Mouse (Mus musculus): ENCODE measurements around the gene Spats2.
"Not testable (repeated sequence)": the region's sequence is repeated elsewhere in the genome, so short reads cannot be mapped to it uniquely, and the experiment has no call there.

Gene Spats2

GRCm38 (mm10) chr15:99125711-99126080, at the start of gene Spats2:
Gene Spats2 (plus strand): TSS chr15:99125916.
- DNase-seq (ENCODE audit: low read depth, low spot score) = no peak
- Histone ChIP-seq H3K27me3 (ENCODE audit: control insufficient read depth, insufficient read depth, low read length, poor library complexity, severe bottlenecking) (no peaks in the 10 kb centered on the region; the same call in 1 of the 2 replicates), H3K36me3 (ENCODE audit: control insufficient read depth, insufficient read depth, low read length, poor library complexity, severe bottlenecking) (no peaks in the 10 kb centered on the region)

GRCm38 (mm10) chr15:99076011-99076410, 49.7 kb upstream of the Spats2 start:
- DNase-seq (ENCODE audit: low read depth, low spot score); H3K27me3 ChIP-seq (ENCODE audit: control insufficient read depth, insufficient read depth, low read length, poor library complexity, severe bottlenecking); H3K36me3 ChIP-seq (ENCODE audit: control insufficient read depth, insufficient read depth, low read length, poor library complexity, severe bottlenecking): not testable (repeated sequence)

- Histone ChIP-seq H3K27me3 (ENCODE audit: control insufficient read depth, insufficient read depth, low read length, poor library complexity, severe bottlenecking) (no peaks in the 10 kb centered on the region), H3K36me3 (ENCODE audit: control insufficient read depth, insufficient read depth, low read length, poor library complexity, severe bottlenecking) (no peaks in the 10 kb centered on the region)
- no peak for DNase-seq (ENCODE audit: low read depth, low spot score)
Observed at GRCm38 (mm10) chr15:99078181-99078910, 47.4 kb upstream of the Spats2 start.

GRCm38 (mm10) chr15:99079804-99080203, 45.9 kb upstream of the Spats2 start:
- no peak for DNase-seq (ENCODE audit: low read depth, low spot score)
- Histone ChIP-seq H3K36me3 (ENCODE audit: control insufficient read depth, insufficient read depth, low read length, poor library complexity, severe bottlenecking) (no peaks in the 10 kb centered on the region), H3K27me3 (ENCODE audit: control insufficient read depth, insufficient read depth, low read length, poor library complexity, severe bottlenecking) (no peaks in the 10 kb centered on the region)

GRCm38 (mm10) chr15:99082322-99082721, 43.4 kb upstream of the Spats2 start:
- H3K36me3 ChIP-seq (ENCODE audit: control insufficient read depth, insufficient read depth, low read length, poor library complexity, severe bottlenecking) = no peaks in the 10 kb centered on the region
- no peaks in the 10 kb centered on the region; the same call in 1 of the 2 replicates for H3K27me3 ChIP-seq (ENCODE audit: control insufficient read depth, insufficient read depth, low read length, poor library complexity, severe bottlenecking)
- DNase-seq (ENCODE audit: low read depth, low spot score) = no peak

GRCm38 (mm10) chr15:99082840-99083239, 42.9 kb upstream of the Spats2 start:
- no peak for DNase-seq (ENCODE audit: low read depth, low spot score)

GRCm38 (mm10) chr15:99083258-99083657, 42.5 kb upstream of the Spats2 start:
- DNase-seq (ENCODE audit: low read depth, low spot score) = peak; percentile 57
- Histone ChIP-seq H3K36me3 (ENCODE audit: control insufficient read depth, insufficient read depth, low read length, poor library complexity, severe bottlenecking) (no peaks in the 10 kb centered on the region), H3K27me3 (ENCODE audit: control insufficient read depth, insufficient read depth, low read length, poor library complexity, severe bottlenecking) (peaks cover 2% of the 10 kb centered on the region; the same call in 1 of the 2 replicates)

More at GRCm38 (mm10) chr15:99082840-99083239, 42.9 kb upstream of the Spats2 start:
- Histone ChIP-seq H3K36me3 (ENCODE audit: control insufficient read depth, insufficient read depth, low read length, poor library complexity, severe bottlenecking) (no peaks in the 10 kb centered on the region), H3K27me3 (ENCODE audit: control insufficient read depth, insufficient read depth, low read length, poor library complexity, severe bottlenecking) (peaks cover 2% of the 10 kb centered on the region; the same call in 1 of the 2 replicates)

GRCm38 (mm10) chr15:99083867-99084557, 41.7 kb upstream of the Spats2 start:
- no peak for DNase-seq (ENCODE audit: low read depth, low spot score)
- H3K36me3 ChIP-seq (ENCODE audit: control insufficient read depth, insufficient read depth, low read length, poor library complexity, severe bottlenecking) = no peaks in the 10 kb centered on the region
- peaks cover 2% of the 10 kb centered on the region; the same call in 1 of the 2 replicates for H3K27me3 ChIP-seq (ENCODE audit: control insufficient read depth, insufficient read depth, low read length, poor library complexity, severe bottlenecking)

- Histone ChIP-seq H3K27me3 (ENCODE audit: control insufficient read depth, insufficient read depth, low read length, poor library complexity, severe bottlenecking) (peaks cover 2% of the 10 kb centered on the region; the same call in 1 of the 2 replicates), H3K36me3 (ENCODE audit: control insufficient read depth, insufficient read depth, low read length, poor library complexity, severe bottlenecking) (no peaks in the 10 kb centered on the region)
- DNase-seq (ENCODE audit: low read depth, low spot score) = no peak
Observed at GRCm38 (mm10) chr15:99084618-99085017, 41.1 kb upstream of the Spats2 start.

GRCm38 (mm10) chr15:99085997-99086396, 39.7 kb upstream of the Spats2 start:
- DNase-seq (ENCODE audit: low read depth, low spot score) = no peak
- Histone ChIP-seq H3K36me3 (ENCODE audit: control insufficient read depth, insufficient read depth, low read length, poor library complexity, severe bottlenecking) (no peaks in the 10 kb centered on the region), H3K27me3 (ENCODE audit: control insufficient read depth, insufficient read depth, low read length, poor library complexity, severe bottlenecking) (peaks cover 2% of the 10 kb centered on the region; the same call in 1 of the 2 replicates)

GRCm38 (mm10) chr15:99087253-99088075, 38.3 kb upstream of the Spats2 start, which contains the start of gene C1ql4:
Gene C1ql4 (minus strand): TSS chr15:99087817.
- H3K27me3 ChIP-seq (ENCODE audit: control insufficient read depth, insufficient read depth, low read length, poor library complexity, severe bottlenecking) = peaks cover 2% of the 10 kb centered on the region; the same call in 1 of the 2 replicates

GRCm38 (mm10) chr15:99088292-99088691, 37.4 kb upstream of the Spats2 start:
- DNase-seq (ENCODE audit: low read depth, low spot score) = peak; percentile 82
- Histone ChIP-seq H3K36me3 (ENCODE audit: control insufficient read depth, insufficient read depth, low read length, poor library complexity, severe bottlenecking) (no peaks in the 10 kb centered on the region), H3K27me3 (ENCODE audit: control insufficient read depth, insufficient read depth, low read length, poor library complexity, severe bottlenecking) (peaks cover 2% of the 10 kb centered on the region; the same call in 1 of the 2 replicates)

More at GRCm38 (mm10) chr15:99087253-99088075, 38.3 kb upstream of the Spats2 start, which contains the start of gene C1ql4:
- DNase-seq (ENCODE audit: low read depth, low spot score) = peak; percentile 59
- H3K36me3 ChIP-seq (ENCODE audit: control insufficient read depth, insufficient read depth, low read length, poor library complexity, severe bottlenecking) = no peaks in the 10 kb centered on the region

- no peaks in the 10 kb centered on the region for H3K36me3 ChIP-seq (ENCODE audit: control insufficient read depth, insufficient read depth, low read length, poor library complexity, severe bottlenecking)
- DNase-seq (ENCODE audit: low read depth, low spot score) = no peak
- peaks cover 2% of the 10 kb centered on the region; the same call in 1 of the 2 replicates for H3K27me3 ChIP-seq (ENCODE audit: control insufficient read depth, insufficient read depth, low read length, poor library complexity, severe bottlenecking)
Observed at GRCm38 (mm10) chr15:99089069-99089468, 36.6 kb upstream of the Spats2 start.

- Histone ChIP-seq H3K27me3 (ENCODE audit: control insufficient read depth, insufficient read depth, low read length, poor library complexity, severe bottlenecking) (peaks cover 2% of the 10 kb centered on the region; the same call in 1 of the 2 replicates), H3K36me3 (ENCODE audit: control insufficient read depth, insufficient read depth, low read length, poor library complexity, severe bottlenecking) (no peaks in the 10 kb centered on the region)
- no peak for DNase-seq (ENCODE audit: low read depth, low spot score)
Observed at GRCm38 (mm10) chr15:99092870-99093269, 32.8 kb upstream of the Spats2 start, which contains the start of gene Dnajc22. Gene Dnajc22 (plus strand): TSS chr15:99093170.

Measured in splenic B cell, adult 2 months (primary cell).